Mouse (Mus musculus): ENCODE data around the gene Tex35. TPM values are rescaled to one million over a fixed set of nuclear protein-coding genes. Genes with fewer than 3 reads are reported as not detected.

Gene Tex35
- polyA plus RNA-seq, 1 experiment = not detected

- no peak overlapping the region for H3K4me3 ChIP-seq (ENCODE audit: extremely low read depth, insufficient read depth, insufficient read length)
- WGBS = 91% methylated on average over 12 of the region's 12 CpGs
- DNase-seq (ENCODE audit: low read depth in 1 of 2, low spot score in 2 of 2) = no peak
- no peaks in the 10 kb centered on the region for H3K27me3 ChIP-seq (ENCODE audit: control insufficient read depth, insufficient read depth, low read length)
- H3K27ac ChIP-seq (ENCODE audit: insufficient read depth, low read length) = no peak overlapping the region
- TF ChIP-seq POLR2A (IDR thresholded peaks at IDR 0.05; ENCODE audit: low read depth, low read length) (no peak), CTCF (IDR thresholded peaks at IDR 0.05; ENCODE audit: extremely low read depth, insufficient read depth, insufficient read length, insufficient replicate concordance) (no peak)
- H3K36me3 ChIP-seq (ENCODE audit: control insufficient read depth, insufficient read depth, low read length) = no peaks in the 10 kb centered on the region
- no peaks in the 10 kb centered on the region for H3K4me1 ChIP-seq (ENCODE audit: control insufficient read depth, insufficient read depth, insufficient read length)
Measured at GRCm38 (mm10) chr1:157065819-157066730, 42.4 kb downstream of the Tex35 start.

GRCm38 (mm10) chr1:157063318-157064115 is 45.0 kb downstream of the Tex35 start:
- peak; percentile 50; the same call in 1 of the 2 replicates for TF ChIP-seq CTCF (IDR thresholded peaks at IDR 0.05; ENCODE audit: extremely low read depth, insufficient read depth, insufficient read length, insufficient replicate concordance)
- no peak for TF ChIP-seq POLR2A (IDR thresholded peaks at IDR 0.05; ENCODE audit: low read depth, low read length)
- no peak overlapping the region for H3K4me3 ChIP-seq (ENCODE audit: extremely low read depth, insufficient read depth, insufficient read length)
- 63% methylated on average over 13 of the region's 13 CpGs for WGBS
- H3K27me3 ChIP-seq (ENCODE audit: control insufficient read depth, insufficient read depth, low read length) = no peaks in the 10 kb centered on the region
- peak; percentile 69 to 83 for DNase-seq (ENCODE audit: low read depth in 1 of 2, low spot score in 2 of 2)
- no peaks in the 10 kb centered on the region for H3K4me1 ChIP-seq (ENCODE audit: control insufficient read depth, insufficient read depth, insufficient read length)
- no peaks in the 10 kb centered on the region for H3K36me3 ChIP-seq (ENCODE audit: control insufficient read depth, insufficient read depth, low read length)
- H3K27ac ChIP-seq (ENCODE audit: insufficient read depth, low read length) = peak overlapping the region; percentile 72

GRCm38 (mm10) chr1:157062445-157062825 is 46.0 kb downstream of the Tex35 start:
- TF ChIP-seq POLR2A (IDR thresholded peaks at IDR 0.05; ENCODE audit: low read depth, low read length) (no peak), CTCF (IDR thresholded peaks at IDR 0.05; ENCODE audit: extremely low read depth, insufficient read depth, insufficient read length, insufficient replicate concordance) (no peak)
- no peaks in the 10 kb centered on the region for H3K4me1 ChIP-seq (ENCODE audit: control insufficient read depth, insufficient read depth, insufficient read length)
- no peak for DNase-seq (ENCODE audit: low read depth in 1 of 2, low spot score in 2 of 2)
- H3K27ac ChIP-seq (ENCODE audit: insufficient read depth, low read length) = no peak overlapping the region
- WGBS = 86% methylated on average over 5 of the region's 5 CpGs
- no peaks in the 10 kb centered on the region for H3K27me3 ChIP-seq (ENCODE audit: control insufficient read depth, insufficient read depth, low read length)
- no peaks in the 10 kb centered on the region for H3K36me3 ChIP-seq (ENCODE audit: control insufficient read depth, insufficient read depth, low read length)
- no peak overlapping the region for H3K4me3 ChIP-seq (ENCODE audit: extremely low read depth, insufficient read depth, insufficient read length)

DNA sequence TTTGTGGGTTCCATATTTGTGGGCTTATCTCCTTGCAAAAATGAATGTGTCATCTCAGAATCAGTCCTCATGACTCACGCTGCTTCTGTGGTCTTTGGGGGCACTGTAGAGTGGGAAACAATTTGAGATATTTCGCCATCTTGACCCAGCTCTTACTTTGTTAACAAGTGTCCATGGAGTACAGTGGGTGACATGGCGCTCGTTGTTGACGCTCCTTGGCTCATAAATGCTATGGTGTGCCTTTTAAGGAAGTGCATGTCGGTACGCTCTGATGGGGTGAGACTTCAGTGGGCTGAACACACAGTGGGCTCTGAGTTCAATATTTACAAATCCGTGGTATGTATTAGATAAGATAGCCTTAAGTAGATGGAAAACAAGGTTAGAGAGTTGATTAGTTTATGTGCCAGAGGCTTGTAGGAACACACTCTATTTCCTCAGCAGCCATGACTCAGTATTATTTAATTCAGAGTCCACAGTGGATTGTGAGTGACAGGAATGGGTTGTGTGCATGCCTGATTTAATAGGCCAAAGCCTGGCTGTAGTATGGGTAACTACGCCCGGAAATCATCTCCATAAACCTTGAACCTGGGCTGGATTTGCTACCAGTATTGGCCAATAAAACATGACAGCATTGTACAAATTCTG is 46.6 kb downstream of the Tex35 start:
- no peak overlapping the region for H3K4me3 ChIP-seq (ENCODE audit: extremely low read depth, insufficient read depth, insufficient read length)
- H3K27me3 ChIP-seq (ENCODE audit: control insufficient read depth, insufficient read depth, low read length) = no peaks in the 10 kb centered on the region
- DNase-seq (ENCODE audit: low read depth in 1 of 2, low spot score in 2 of 2) = no peak
- TF ChIP-seq POLR2A (IDR thresholded peaks at IDR 0.05; ENCODE audit: low read depth, low read length) (no peak), CTCF (IDR thresholded peaks at IDR 0.05; ENCODE audit: extremely low read depth, insufficient read depth, insufficient read length, insufficient replicate concordance) (no peak)
- no peaks in the 10 kb centered on the region for H3K36me3 ChIP-seq (ENCODE audit: control insufficient read depth, insufficient read depth, low read length)
- H3K4me1 ChIP-seq (ENCODE audit: control insufficient read depth, insufficient read depth, insufficient read length) = no peaks in the 10 kb centered on the region
- 88% methylated on average over 10 of the region's 10 CpGs for WGBS
- H3K27ac ChIP-seq (ENCODE audit: insufficient read depth, low read length) = no peak overlapping the region

DNA sequence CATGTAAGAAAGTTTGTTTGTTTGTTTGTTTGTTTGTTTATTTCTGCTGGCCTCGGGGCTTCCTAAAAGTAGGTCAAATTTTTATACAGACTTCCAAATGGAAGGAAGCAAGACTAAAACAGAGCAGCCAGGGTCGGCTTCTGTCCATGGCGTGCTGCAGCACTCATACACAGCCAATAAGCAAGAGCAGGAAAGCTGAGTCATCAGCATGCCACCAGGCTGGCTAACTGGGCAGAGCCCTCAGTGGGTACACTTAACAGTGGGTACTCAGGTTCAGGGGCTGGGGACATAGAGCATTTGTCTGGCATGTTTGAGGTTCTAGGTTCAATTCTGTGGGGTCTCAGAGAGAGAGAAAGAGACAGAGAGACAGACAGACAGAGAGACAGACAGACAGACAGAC is 47.3 kb downstream of the Tex35 start:
- TF ChIP-seq CTCF (IDR thresholded peaks at IDR 0.05; ENCODE audit: extremely low read depth, insufficient read depth, insufficient read length, insufficient replicate concordance) (no peak), POLR2A (IDR thresholded peaks at IDR 0.05; ENCODE audit: low read depth, low read length) (no peak)
- WGBS = 62% methylated on average over 3 of the region's 3 CpGs
- Histone ChIP-seq H3K27me3 (ENCODE audit: control insufficient read depth, insufficient read depth, low read length) (no peaks in the 10 kb centered on the region), H3K4me3 (ENCODE audit: extremely low read depth, insufficient read depth, insufficient read length) (no peak overlapping the region), H3K36me3 (ENCODE audit: control insufficient read depth, insufficient read depth, low read length) (no peaks in the 10 kb centered on the region), H3K27ac (ENCODE audit: insufficient read depth, low read length) (no peak overlapping the region), H3K4me1 (ENCODE audit: control insufficient read depth, insufficient read depth, insufficient read length) (no peaks in the 10 kb centered on the region)
- no peak for DNase-seq (ENCODE audit: low read depth in 1 of 2, low spot score in 2 of 2)

- Histone ChIP-seq H3K4me3 (ENCODE audit: extremely low read depth, insufficient read depth, insufficient read length) (no peak overlapping the region), H3K27me3 (ENCODE audit: control insufficient read depth, insufficient read depth, low read length) (no peaks in the 10 kb centered on the region), H3K27ac (ENCODE audit: insufficient read depth, low read length) (no peak overlapping the region), H3K4me1 (ENCODE audit: control insufficient read depth, insufficient read depth, insufficient read length) (no peaks in the 10 kb centered on the region; the same call in 1 of the 2 replicates), H3K36me3 (ENCODE audit: control insufficient read depth, insufficient read depth, low read length) (no peaks in the 10 kb centered on the region)
- WGBS = 89% methylated on average over 12 of the region's 12 CpGs
- TF ChIP-seq POLR2A (IDR thresholded peaks at IDR 0.05; ENCODE audit: low read depth, low read length) (no peak), CTCF (IDR thresholded peaks at IDR 0.05; ENCODE audit: extremely low read depth, insufficient read depth, insufficient read length, insufficient replicate concordance) (no peak)
- DNase-seq (ENCODE audit: low read depth in 1 of 2, low spot score in 2 of 2) = no peak
Measured at GRCm38 (mm10) chr1:157060441-157061135, 47.9 kb downstream of the Tex35 start.
